Mouse (Mus musculus) erythroblast, embryonic 14.5 days (primary cell): ENCODE measurements around the gene Ndufaf7.

Experiments
- GATA1 ChIP-seq: IDR thresholded peaks from 2 replicates; pipeline ENCODE4 v1.6.1; 2012; ENCODE audit warnings: low read length, inconsistent platforms, mixed read lengths
- TAL1 ChIP-seq: IDR thresholded peaks from 3 replicates; pipeline ENCODE4 v1.6.1; 2012; ENCODE audit warnings: low read length, inconsistent platforms, mixed read lengths

GRCm38 (mm10) chr17:78942579-78942978, 5.6 kb downstream of the Ndufaf7 start:
- TF ChIP-seq GATA1 (no peak), TAL1 (no peak)
